Mouse (Mus musculus) cerebellum, postnatal 4 days (tissue): ENCODE data around the gene Sult3a1.
"Not testable (repeated sequence)": the region's sequence is repeated elsewhere in the genome, so short reads cannot be mapped to it uniquely, and the experiment has no call there.

Source experiments
- DNase-seq, 2 experiments: peaks; one replicate each; pipeline ENCODE4 v3.0.0; 2022; ENCODE audit warnings: low spot score in 2 of 2, mixed read lengths in 1 of 2

Gene Sult3a1

DNA sequence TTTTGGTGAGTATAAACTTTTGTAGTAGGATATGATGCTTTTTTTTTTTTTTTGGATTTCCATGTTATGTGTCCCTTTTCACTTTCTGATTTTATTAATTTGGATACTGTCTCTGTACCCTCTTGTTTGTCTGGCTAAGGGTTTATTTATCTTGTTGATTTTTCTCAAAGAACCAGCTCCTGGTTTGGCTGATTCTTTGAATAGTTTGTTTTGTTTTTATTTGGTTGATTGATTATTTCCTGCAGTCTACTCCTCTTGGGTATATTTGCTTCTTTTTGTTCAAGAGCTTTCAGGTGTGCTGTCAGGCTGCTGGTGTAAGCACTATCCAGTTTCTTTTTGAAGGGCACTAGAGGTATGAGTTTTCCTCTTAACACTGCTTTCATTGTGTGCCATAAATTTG, at the start of gene Sult3a1:
Gene Sult3a1 (plus strand): TSS at position 301 of the 400 bp plus-strand sequence.
- DNase-seq = no peak

DNA sequence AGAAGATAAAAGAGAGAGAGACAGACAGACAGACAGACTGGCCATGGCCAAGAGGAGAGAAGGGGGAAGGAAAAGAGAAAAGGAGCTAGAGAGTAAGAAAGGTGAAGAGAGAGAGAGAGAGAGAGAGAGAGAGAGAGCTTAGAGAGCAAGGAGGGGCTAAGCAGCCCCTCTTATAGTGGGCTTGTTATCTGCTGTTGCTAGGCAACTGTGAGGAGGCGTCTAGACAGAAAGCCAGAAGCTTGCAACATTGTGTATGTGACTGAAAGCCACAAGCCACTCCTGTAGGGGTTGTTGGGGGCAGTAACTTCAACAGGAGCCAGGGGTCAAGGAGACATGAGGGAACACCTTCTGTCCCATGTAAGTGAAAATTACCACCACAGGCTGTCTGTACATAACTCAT, 45.7 kb upstream of the Sult3a1 start:
- no peak for DNase-seq

DNA sequence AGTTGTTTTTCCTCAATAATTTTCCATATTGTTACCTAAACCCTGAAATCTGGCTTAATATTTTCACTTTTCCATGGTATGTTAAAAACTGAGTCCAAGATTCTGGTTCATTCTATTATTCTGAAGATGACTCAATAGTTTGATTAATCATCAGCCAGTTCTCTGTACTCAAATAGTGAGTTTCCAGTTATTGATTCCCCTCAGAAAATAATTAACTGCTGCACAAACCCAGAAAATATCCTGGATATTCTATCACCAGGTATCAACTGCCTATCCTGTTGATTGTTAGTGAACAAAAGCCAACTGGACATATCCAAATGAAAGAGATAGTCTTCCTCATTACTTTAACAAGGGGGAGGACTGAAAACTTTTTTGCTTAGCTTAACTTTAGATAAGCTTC, 43.3 kb upstream of the Sult3a1 start:
- no peak for DNase-seq

DNA sequence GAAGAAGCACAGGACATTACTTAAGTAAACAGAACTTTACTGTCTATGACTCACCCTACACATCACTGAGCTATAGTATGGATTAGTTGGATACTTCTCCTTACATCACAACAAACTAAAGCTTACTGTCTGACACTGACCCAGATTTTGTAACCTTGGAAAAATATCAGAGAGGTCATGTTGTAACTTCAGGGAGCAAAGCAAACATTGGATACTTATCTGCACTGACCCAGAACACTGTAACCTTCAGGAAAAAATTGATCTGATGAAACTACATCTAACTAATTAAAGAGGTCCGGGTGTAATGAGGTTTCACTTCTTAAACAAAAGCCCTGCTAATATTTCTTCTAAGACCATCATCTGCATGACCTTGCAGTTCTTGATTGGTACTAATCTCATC, 40.6 kb upstream of the Sult3a1 start:
- no peak for DNase-seq

DNA sequence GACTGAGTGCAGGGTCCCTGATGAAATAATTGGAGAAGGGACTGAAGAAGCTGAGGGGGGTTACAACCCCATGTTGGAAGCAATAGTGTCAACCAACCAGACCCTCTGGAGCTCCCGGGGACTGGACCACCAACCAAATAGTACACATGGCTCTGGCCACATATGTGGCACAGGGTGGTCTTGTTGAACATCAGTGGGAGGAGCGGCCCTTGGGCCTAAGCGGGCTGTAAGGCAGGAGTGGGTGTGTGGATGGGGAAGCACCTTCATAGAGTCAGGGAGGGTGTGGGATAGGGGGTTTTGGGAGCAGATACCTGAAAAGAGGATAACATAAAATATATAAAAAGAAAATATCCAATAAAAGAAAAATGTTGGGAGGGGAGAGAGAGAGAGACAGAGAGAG, 36.6 kb upstream of the Sult3a1 start:
- DNase-seq = no peak

DNA sequence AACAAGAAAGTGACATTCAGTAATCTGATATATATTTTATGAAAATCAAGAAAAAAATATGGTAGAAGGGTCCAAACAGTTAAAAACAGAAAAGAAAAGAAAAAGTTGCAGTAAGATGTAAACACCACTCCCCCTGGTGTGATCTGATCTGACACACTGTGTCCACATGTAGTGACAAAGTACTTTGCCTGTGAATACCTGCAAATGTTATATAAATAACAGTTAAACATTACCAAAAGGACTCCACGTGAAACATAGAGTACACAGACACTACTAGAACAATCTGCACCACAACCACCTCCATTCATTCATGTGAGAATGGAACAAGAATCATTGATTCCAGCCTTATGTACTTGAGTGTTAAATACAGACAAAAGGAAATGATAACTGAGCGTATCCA, 8.5 kb downstream of the Sult3a1 start:
- no peak for DNase-seq

DNA sequence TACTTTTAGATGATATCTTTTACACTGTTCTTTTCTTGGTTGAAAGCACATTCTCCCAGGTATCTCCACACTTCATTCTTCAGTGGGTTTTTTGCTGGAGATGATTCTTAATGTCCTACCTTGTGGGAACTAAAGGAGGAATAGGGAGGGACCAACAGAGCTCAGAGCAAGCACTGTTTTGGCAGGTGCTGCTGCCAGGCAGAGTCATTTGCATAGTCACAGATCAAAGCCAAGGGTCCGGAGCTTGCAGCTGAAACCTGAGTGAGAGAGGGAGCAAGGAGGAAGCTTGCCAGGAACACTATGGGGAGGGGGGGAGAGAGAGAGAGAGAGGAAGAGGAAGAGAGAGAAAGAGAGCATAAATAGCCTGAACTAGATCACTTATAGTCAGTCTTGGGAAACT, 12.9 kb downstream of the Sult3a1 start:
- no peak for DNase-seq

DNA sequence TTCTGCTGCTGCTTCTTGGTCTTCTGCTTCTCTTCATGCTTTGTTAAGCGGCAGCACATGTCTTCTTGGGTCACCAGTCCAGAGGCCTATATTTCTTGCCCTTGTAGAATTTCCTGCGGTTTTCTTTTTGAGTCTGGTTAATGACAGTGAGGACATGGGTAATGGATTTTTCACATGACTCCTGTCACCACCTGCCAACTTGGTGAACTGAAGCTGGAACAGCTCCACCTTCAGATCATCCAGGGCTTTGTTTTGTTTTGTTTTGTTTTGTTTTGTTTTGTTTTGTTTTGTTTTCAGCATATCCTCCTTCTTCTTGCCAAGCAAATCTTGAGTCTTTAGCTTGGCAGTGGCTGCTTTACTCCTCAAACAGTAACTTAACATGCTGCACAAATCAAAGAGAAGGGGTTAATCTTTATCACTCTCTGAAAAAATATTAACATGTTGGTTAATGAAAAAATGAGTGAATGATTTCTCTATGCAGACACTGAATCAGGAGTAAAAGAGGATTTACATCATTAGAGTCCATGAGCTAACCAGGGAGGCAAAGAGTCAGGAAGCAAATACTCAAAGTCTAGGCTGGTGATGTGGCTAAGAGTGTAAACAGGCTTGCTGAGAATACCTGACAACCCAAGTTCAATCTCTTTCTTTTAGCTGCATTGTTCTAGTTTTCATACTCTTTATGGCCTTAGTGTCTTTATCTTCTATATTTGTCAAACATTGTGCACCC, 15.3 kb downstream of the Sult3a1 start:
- no peak for DNase-seq

DNA sequence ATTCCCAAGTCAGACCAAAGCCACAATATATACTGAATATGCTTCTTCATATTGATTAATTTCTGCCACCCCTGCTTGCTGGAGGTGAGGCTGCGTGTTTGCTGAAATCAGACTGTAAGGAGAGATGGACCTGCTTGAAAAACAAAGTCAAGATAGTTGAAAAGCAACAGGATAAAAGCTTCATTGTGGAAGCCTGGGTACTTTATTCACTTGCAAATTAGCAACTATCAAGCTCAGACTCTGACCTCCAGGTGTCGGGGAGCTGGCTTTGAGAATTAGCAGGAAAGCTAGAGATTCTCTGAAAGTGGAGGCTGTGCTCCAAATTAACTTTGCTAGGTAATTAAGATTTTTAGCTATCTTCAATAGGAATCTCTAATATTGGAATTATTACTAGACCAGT, 24.9 kb downstream of the Sult3a1 start:
- not testable (repeated sequence) for DNase-seq

DNA sequence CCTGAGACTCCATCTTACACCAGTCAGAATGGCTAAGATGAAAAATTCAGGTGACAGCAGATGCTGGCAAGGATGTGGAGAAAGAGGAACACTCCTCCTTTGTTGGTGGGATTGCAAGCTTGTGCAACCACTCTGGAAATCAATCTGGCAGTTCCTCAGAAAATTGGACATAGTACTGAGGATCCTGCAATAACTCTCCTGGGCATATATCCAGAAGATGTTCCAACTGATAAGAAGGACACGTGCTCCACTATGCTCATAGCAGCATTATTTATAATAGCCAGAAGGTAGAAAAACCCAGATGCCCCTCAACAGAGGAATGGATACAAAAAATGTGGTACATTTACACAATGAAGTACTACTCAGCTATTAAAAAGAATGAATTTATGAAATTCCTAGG, 44.0 kb downstream of the Sult3a1 start:
- not testable (repeated sequence) for DNase-seq

DNA sequence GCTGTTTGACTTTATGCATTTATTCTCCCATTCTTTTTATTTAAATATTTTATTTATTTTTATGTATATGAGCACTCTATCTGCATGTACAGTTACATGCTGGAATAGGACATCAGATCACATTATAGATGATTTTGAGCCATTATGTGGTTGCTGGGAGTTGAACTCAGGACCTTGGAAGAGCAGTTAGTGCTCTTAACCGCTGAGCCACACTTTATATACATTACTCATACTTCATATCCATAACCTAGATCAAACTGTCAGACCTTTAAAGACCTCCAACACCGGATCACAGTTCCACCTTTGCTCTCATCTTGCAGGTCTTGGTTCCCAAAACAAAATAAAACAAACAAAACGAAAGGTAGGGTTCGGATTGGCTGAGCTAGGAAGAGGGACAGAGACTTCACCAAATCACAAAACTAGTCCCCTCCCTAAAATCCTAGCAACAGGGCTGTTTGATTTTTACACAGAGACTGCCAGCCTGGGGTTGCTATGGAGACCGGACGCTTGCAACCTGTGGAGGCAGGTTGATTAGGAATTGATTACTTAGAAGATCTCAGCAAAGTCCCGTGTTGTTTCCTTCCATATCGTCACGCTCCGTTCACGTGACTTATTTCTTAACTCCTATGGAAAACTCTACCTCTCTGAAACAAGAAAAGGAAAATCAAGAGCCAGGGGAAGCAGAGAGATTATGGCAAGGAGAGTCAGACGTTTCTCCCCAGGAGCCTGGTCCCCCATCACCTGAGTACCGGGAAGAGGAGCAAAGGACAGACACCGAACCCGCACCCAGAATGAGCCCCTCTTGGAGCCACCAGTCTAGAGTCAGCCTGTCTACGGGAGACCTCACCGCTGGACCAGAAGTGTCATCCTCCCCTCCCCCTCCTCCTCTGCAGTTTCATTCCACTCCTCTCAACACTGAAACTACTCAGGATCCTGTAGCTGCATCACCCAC, 47.3 kb downstream of the Sult3a1 start, which contains the start of gene Rsph4a:
Gene Rsph4a (plus strand): TSS at position 582 of the 952 bp plus-strand sequence.
- peak; percentile 36 to 38 for DNase-seq

DNA sequence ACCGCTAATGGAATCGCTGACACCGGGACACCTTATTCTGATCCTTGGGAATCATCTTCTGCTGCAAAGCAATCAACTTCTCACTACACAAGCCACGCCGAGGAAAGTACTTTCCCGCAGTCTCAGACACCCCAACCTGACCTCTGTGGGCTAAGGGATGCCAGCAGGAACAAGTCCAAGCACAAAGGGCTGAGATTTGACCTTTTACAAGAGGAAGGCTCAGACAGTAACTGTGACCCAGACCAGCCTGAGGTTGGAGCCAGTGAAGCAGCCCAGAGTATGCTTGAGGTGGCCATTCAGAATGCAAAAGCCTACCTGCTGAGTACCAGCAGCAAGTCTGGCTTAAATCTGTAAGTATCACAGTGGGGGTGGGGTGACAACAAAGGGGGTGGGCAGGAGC, 48.0 kb downstream of the Sult3a1 start:
- DNase-seq = no peak
